Mouse (Mus musculus): ENCODE measurements around the gene Pea15a.

The Pea15a gene

DNA sequence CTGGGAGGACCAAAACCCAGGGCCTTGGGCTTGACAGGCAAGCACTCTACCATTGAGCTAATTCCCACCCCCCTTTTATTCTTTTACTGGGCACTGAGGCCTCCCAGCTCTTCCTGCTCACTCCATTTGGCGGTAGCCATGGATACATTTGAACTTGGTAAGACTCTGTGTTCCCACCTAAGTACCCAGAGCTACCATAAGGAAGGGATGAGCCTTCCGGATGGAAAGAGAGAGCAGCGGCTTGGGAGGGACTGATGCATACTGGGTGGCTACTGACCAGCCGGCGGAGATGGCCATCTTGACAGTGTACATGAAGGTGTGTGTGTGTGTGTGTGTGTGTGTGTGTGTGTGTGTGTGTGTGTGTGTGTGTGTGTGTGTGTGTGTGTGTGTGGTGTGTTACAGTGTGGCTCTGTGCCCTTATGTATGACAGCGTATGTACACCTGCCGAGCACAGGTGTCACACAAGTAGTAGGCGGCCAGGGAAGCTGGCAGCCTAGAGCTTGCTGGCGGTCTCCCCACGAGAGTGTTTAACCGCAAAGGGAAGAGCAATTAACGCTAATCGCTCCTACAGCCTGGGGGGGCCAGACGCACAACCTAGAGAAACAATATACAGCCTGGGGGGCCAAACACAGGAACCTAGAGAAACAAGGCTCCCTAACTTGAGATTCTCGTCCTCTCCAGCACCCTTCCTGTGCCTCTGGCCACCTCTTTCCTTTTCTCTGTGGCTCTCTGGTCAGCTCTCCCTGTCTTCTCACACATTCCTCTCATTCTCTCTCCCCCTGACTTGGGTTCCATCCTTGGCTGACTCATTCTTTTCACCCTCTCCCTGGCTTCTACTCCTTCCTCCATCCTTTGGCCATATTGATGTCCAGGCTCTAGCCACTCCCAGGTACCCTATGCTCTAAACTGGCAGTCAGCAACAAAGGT is 1.5 kb downstream of the Pea15a start:
- peak; percentile 41 for DNase-seq (ENCODE audit: extremely low read depth, insufficient read length, low spot score)

- no peak for DNase-seq (ENCODE audit: extremely low read depth, insufficient read length, low spot score)
Measured at GRCm38 (mm10) chr1:172204033-172204813, 2.4 kb downstream of the Pea15a start.

GRCm38 (mm10) chr1:172203566-172203965 is 3.0 kb downstream of the Pea15a start:
- no peak for DNase-seq (ENCODE audit: extremely low read depth, insufficient read length, low spot score)

DNA sequence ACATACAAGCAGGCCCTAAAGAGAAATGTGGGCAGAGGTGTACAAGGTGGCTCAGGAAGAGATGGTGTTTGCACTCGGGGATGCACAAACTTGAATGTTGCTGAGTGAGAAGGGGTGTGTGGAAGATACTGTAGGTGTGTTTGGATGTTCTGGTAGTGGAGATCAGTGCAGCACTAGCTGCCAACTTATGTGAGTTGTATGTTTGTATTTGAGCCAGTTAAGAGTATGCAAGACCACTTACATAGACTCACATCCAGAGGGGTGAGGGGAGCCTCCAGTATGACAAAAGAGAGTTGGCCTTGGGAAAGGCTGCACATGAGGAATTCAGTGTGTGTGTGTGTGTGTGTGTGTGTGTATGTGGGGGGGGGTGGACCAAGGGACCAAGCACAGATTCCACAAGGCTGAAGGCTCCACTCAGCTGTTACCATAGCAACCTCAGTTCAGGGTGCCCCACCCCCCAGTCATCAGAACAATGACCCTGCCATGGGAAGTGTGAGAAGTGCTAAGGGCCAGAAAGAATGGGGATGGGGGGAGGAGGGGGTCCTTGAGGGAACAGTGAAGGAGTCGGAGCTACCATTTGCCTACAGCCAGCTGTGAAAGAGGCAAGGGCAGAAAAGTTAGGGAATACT is 3.6 kb downstream of the Pea15a start:
- no peak for DNase-seq (ENCODE audit: extremely low read depth, insufficient read length, low spot score)

- no peak for DNase-seq (ENCODE audit: extremely low read depth, insufficient read length, low spot score)
Measured at GRCm38 (mm10) chr1:172201967-172202880, 4.4 kb downstream of the Pea15a start.

DNA sequence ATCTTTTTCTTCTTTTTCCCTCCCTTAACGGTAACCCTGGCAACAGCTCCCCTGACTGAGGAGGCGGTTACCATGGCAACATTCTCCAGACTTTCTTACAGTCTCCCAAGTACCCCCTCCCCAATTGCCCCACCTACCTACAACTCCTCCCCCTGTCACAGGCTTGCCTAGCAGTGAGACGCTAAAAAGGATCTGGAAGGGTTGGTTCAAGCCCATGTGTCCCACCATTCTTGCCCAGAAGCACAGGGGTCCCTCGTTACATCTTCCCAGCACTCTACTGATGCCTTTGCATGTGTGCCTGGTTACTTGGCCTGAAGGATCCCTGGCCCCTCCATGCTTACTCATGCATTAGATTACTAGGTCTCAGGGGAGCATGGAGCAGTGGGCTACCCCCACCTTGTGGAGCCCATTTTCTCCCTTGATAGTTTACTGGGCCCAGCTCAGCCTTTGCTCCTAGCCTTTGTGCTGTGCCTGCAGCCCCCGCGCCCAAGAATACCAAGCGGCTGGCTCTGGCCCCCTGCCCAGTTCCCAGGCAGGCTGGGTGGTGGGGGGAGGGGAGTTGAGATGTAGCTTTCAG is 5.6 kb downstream of the Pea15a start:
- DNase-seq (ENCODE audit: extremely low read depth, insufficient read length, low spot score): no peak

GRCm38 (mm10) chr1:172200161-172200560 is 6.4 kb downstream of the Pea15a start:
- DNase-seq (ENCODE audit: extremely low read depth, insufficient read length, low spot score): no peak

- DNase-seq (ENCODE audit: extremely low read depth, insufficient read length, low spot score): no peak
Measured at GRCm38 (mm10) chr1:172198996-172199395, 7.6 kb downstream of the Pea15a start.

- no peak for DNase-seq (ENCODE audit: extremely low read depth, insufficient read length, low spot score)
Measured at GRCm38 (mm10) chr1:172198316-172198715, 8.3 kb downstream of the Pea15a start.

- DNase-seq (ENCODE audit: extremely low read depth, insufficient read length, low spot score): no peak
Measured at GRCm38 (mm10) chr1:172197851-172198250, 8.8 kb downstream of the Pea15a start.

DNA sequence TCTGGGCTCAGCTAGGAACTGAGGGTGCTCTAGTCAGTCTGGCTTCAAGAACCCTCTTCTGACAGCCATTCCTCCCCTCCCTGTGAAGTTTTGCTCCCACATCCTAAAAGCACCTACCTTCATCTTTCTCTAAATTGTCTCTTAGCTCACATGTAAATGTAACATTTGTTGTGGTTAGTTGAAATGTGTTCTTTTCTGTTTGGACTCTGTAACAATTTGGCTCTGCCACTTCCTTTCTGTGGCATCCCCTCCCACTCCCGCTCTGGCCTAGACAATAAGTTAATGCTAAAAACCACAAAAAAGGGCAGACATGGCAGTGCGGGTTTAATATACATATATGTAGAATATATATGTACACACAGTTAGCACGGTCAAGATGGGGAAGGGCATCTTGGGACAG is 9.5 kb downstream of the Pea15a start:
- no peak for DNase-seq (ENCODE audit: extremely low read depth, insufficient read length, low spot score)

GRCm38 (mm10) chr1:172194435-172194834 is 12.2 kb downstream of the Pea15a start:
- no peak for DNase-seq (ENCODE audit: extremely low read depth, insufficient read length, low spot score)

GRCm38 (mm10) chr1:172192217-172192616 is 14.4 kb downstream of the Pea15a start:
- no peak for DNase-seq (ENCODE audit: extremely low read depth, insufficient read length, low spot score)

GRCm38 (mm10) chr1:172191578-172191977 is 15.0 kb downstream of the Pea15a start:
- DNase-seq (ENCODE audit: extremely low read depth, insufficient read length, low spot score): no peak

- peak; percentile 39 for DNase-seq (ENCODE audit: extremely low read depth, insufficient read length, low spot score)
Measured at GRCm38 (mm10) chr1:172188891-172189290, 17.7 kb downstream of the Pea15a start.

DNA sequence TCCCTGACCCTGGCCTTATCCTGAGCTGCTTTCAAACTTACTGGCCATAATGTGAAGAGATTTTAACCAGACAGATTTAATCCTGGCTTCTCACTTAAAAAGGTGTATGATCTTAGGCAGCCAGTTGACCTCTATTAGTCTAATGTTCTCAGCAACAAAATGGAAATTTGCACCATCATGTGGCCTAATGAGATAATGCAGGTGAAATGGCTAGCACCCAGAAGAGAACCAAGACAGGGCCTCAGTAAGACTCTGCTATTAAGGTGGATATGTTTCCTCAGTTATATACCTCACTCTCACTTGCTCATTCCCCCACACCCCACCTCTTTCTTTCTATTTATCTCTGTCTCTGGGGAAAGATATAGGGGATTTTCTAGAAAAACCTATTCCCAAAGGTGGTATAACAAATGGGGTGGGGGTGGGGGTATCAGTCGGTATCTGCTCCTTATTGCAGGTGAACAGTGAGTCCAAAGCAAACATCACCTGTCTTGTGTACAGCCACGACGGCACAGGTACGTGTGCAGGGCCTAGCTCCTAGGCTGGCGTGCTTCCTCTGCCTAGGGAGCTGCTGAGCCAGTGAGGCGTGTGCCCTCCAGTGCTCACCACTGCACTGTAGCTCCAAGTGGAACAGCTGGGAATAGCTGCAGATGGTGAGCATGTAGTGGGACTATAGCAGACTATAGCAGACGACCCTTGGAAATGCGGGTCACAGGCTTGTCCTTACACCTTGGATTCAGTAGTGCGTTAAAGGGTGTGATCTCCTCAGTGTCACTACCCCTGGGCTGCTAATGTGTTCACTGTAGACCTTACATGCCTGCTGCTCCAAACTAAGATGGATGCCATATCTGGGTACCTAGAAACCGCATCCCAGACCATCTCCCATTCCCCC is 20.0 kb downstream of the Pea15a start:
- no peak for DNase-seq (ENCODE audit: extremely low read depth, insufficient read length, low spot score)

DNA sequence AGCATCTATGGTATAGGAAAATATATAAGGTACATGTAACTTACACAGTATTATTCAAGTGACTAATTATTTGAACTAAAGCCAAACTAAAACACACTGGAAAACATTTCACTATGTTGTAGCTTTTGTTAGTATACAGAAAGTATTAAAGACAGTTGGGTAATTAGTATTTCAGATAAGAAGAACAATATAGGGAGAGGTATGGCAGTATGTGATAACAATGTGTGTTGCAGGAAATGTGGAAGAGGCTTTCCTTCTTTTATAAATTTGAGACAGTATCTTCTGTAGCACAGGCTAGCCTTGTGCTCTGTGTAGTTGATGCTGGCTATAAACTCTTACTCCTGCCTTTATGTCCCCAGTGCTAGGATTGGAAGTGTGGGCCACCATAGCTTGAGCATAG is 22.7 kb downstream of the Pea15a start:
- no peak for DNase-seq (ENCODE audit: extremely low read depth, insufficient read length, low spot score)

DNA sequence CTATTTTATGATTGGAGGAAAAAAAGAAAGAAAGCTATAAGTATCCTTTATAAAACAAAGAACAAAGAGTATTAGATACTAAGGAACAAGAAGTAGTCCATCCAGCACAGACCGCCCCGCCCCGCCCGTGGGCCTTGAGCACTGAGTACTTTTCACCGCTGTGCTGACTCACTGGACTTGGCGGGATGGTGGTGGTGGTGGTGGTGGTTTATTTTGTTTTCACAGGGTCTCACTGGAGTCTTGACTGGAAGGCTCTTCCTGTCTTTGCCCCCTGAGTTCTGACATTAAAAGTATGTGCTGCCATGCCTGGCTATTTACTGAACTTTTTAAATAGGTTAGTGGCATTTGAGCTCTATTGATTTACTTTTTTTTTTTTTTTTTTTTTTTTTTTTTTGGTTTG is 23.5 kb downstream of the Pea15a start:
- peak; percentile 60 for DNase-seq (ENCODE audit: extremely low read depth, insufficient read length, low spot score)

- no peak for DNase-seq (ENCODE audit: extremely low read depth, insufficient read length, low spot score)
Measured at GRCm38 (mm10) chr1:172181777-172182176, 24.8 kb downstream of the Pea15a start.

Measured in 3134 (cell line).